Mouse (Mus musculus) testis, postnatal 14 days (tissue): Measurements from ENCODE around the gene Mfsd10.

Experiments used
- DNase-seq: peaks from one replicate; pipeline ENCODE4 v3.0.0; 2021; ENCODE audit warnings: low spot score

Gene Mfsd10

GRCm38 (mm10) chr5:34636481-34637287 is at the start of gene Mfsd10:
TSS of gene Mfsd10 (minus strand) at chr5:34637212.
- peak; percentile 84 for DNase-seq

- DNase-seq, result no peak
Observed at GRCm38 (mm10) chr5:34670280-34670679, 33.3 kb upstream of the Mfsd10 start.

GRCm38 (mm10) chr5:34669493-34669892 is 32.5 kb upstream of the Mfsd10 start:
- DNase-seq, result no peak

- DNase-seq, result no peak
Observed at GRCm38 (mm10) chr5:34663231-34663630, 26.2 kb upstream of the Mfsd10 start.

- no peak for DNase-seq
Observed at GRCm38 (mm10) chr5:34661909-34662308, 24.9 kb upstream of the Mfsd10 start.

- no peak for DNase-seq
Observed at GRCm38 (mm10) chr5:34660591-34661130, 23.6 kb upstream of the Mfsd10 start.

- peak; percentile 99 for DNase-seq
Observed at GRCm38 (mm10) chr5:34659686-34660590, 22.9 kb upstream of the Mfsd10 start, which contains the start of the genes Nop14 and Grk4. TSS of gene Nop14 (minus strand) at chr5:34660148. TSS of gene Grk4 (plus strand) at chr5:34660379.

- no peak for DNase-seq
Observed at GRCm38 (mm10) chr5:34657556-34657955, 20.5 kb upstream of the Mfsd10 start.

- no peak for DNase-seq
Observed at GRCm38 (mm10) chr5:34654881-34655280, 17.9 kb upstream of the Mfsd10 start.

- no peak for DNase-seq
Observed at GRCm38 (mm10) chr5:34652961-34653360, 15.9 kb upstream of the Mfsd10 start.

GRCm38 (mm10) chr5:34647581-34647980 is 10.6 kb upstream of the Mfsd10 start:
- no peak for DNase-seq

- DNase-seq, result no peak
Observed at GRCm38 (mm10) chr5:34642932-34643331, 5.9 kb upstream of the Mfsd10 start.

GRCm38 (mm10) chr5:34641991-34642390 is 5.0 kb upstream of the Mfsd10 start:
- DNase-seq, result no peak

- no peak for DNase-seq
Observed at GRCm38 (mm10) chr5:34637591-34638156, 662 bp upstream of the Mfsd10 start.

- no peak for DNase-seq
Observed at GRCm38 (mm10) chr5:34635665-34636192, 1.3 kb downstream of the Mfsd10 start.

GRCm38 (mm10) chr5:34634746-34635400 is 2.1 kb downstream of the Mfsd10 start:
- no peak for DNase-seq

GRCm38 (mm10) chr5:34633641-34634040 is 3.4 kb downstream of the Mfsd10 start:
- DNase-seq, result no peak

- no peak for DNase-seq
Observed at GRCm38 (mm10) chr5:34632996-34633395, 4.0 kb downstream of the Mfsd10 start.

GRCm38 (mm10) chr5:34609966-34610365 is 27.0 kb downstream of the Mfsd10 start:
- DNase-seq, result no peak

GRCm38 (mm10) chr5:34608226-34608625 is 28.8 kb downstream of the Mfsd10 start:
- no peak for DNase-seq
